Mouse (Mus musculus): ENCODE measurements at regions not wholly inside any gene's neighbourhood (a gene's known extent, or its start where the extent isn't known, plus 50 kb on each side); places are given as distances from the start of the nearest gene placed in this dataset.

GRCm38 (mm10) chr3:148268812-148269211, 721.5 kb downstream of the Adgrl2 start:
- no peak for TF ChIP-seq POLR2A (IDR thresholded peaks at IDR 0.05; ENCODE audit: insufficient read length, low read depth)
- no peak for TF ChIP-seq MYOG (IDR thresholded peaks at IDR 0.05; ENCODE audit: control insufficient read depth in 1 of 3, insufficient read depth in 1 of 3, insufficient read length in 2 of 3, low read depth in 2 of 3)
- TF ChIP-seq SRF (IDR thresholded peaks at IDR 0.05; ENCODE audit: control insufficient read depth, insufficient read length, low read depth), result no peak
- no peak for TF ChIP-seq TCF3 (IDR thresholded peaks at IDR 0.05; ENCODE audit: insufficient read length, low read depth)
- TF ChIP-seq USF1 (IDR thresholded peaks at IDR 0.05; ENCODE audit: low read depth), result no peak
- TF ChIP-seq E2F4 (IDR thresholded peaks at IDR 0.05; ENCODE audit: insufficient read depth), result no peak
- no peak for TF ChIP-seq CEBPB (IDR thresholded peaks at IDR 0.05; ENCODE audit: insufficient read depth, poor library complexity, severe bottlenecking)
